Mouse (Mus musculus) large intestine, adult 2 months (tissue): ENCODE measurements around the gene Tiam2. TPM values are rescaled to one million over a fixed set of nuclear protein-coding genes. Genes with fewer than 3 reads are reported as not detected.

Source experiments
- DNase-seq: peaks from one replicate; pipeline ENCODE4 v3.0.0-alpha.2; 2012; ENCODE audit warnings: low read depth, low spot score
- WGBS: fragments of 180-500 bp; shearing (Covaris S2); methylation state at CpG from one replicate; pipeline ENCODE4 v1.1.7; 2018; 5-methylcytosine and 5-hydroxymethylcytosine counted together
- polyA plus RNA-seq: library from polyadenylated mRNA; depleted of rRNA; stranded (reverse); fragments of >200 nt; gene quantifications from 2 replicates; pipeline ENCODE4 v1.2.3, GENCODE M21; 2012; rRNA removed

Tiam2 gene
- polyA plus RNA-seq, 1 experiment: 3.8 TPM

DNA sequence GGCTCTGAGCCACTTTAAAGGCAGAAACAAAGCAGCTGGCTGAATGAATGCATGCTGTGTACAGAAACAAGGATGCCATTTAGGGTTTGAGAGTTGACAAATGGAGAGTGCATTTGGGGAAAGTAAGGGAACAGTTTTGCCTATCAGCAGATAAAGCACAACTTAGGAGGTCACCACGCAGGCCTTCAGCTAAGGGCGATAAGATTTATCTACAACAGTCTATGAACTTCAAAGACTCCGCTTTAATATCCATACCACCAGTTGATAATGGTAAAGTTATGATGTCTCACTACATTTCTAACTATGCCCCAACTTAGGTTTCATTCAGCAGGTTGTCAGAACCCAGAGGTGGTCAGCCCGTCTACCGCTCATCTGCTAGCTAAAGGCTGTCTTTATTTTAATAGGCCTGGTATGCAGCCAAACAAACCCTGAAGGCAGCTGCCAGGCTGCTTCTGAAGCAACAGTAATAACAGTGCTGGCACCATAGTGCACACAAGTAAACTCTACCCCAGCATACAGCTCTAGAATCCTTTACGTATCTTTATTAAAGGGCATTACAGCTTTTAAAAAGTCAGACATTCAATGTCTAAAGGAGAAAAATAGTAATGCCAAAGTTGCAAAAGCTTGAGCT, 201.6 kb downstream of the Tiam2 start:
- DNase-seq: no peak
- WGBS: 89% methylated on average over 6 of the region's 6 CpGs

DNA sequence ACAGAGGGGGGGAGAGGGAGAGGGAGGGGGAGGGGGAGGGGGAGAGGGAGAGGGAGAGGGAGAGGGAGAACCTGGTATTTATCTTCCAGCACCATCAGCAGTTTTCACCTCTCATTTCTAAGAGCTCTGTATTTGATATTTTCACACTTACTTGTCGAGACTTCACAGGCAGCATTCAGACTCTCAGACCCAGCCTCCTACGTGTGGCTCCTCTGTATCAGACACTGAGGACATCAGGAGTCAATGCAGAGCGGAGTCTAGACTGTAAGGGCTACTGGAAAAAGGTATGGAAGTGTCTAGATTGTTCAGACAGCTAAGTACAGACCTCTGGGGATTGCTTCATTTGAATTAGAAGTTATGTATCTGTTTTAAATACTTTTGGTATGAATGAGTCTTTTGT, 203.2 kb downstream of the Tiam2 start:
- no peak for DNase-seq
- WGBS: 77% methylated on average over 3 of the region's 3 CpGs

GRCm38 (mm10) chr17:3530549-3530948, 204.2 kb downstream of the Tiam2 start:
- DNase-seq: no peak
- WGBS: 82% methylated on average over 7 of the region's 7 CpGs

- DNase-seq: no peak
- 64% methylated on average over 1 of the region's 1 CpGs for WGBS
Observed at GRCm38 (mm10) chr17:3531641-3532040, 205.3 kb downstream of the Tiam2 start.

DNA sequence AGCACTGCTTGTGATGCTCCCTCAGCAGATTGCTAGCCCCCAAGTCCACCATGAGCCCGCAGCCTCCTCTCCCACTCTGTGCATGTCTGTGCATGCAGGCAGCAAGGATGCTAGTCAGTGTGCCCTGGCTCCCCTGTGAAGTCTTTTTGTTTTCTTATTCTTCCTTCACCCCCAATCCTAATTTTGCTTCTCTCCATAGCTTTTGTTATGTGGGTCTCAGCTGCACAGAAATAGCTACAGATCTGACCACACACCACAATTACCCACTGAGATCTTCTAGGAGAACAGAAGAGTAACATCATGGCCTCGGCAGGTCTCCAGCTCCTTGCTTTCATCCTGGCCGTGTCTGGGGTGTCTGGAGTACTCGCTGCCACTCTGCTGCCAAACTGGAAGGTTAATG, 205.9 kb downstream of the Tiam2 start, which contains the start of gene Cldn20:
Cldn20 (plus strand) TSS at position 301 of the 400 bp plus-strand sequence.
- WGBS: 93% methylated on average over 4 of the region's 4 CpGs
- no peak for DNase-seq

DNA sequence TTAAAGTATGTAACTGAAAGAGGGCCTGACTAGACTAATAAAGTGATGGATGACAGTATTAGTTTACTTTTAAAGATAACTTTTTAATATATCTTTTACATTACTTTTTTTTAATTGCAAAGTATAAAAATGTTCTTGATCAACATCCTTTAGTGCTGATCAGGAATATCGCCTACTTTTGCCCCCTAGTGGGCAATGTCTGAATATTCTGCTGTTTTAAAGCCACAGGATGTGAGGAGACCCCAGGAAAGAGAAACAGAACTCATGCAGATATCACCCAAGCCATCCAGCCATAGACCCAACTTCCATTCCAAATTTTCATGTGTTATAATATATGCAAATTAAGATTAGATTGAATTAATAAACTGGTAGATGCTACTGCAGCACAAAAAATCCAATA, 207.1 kb downstream of the Tiam2 start:
- 49% methylated on average over 1 of the region's 1 CpGs for WGBS
- DNase-seq: no peak

- no peak for DNase-seq
- WGBS: 98% methylated on average over 2 of the region's 2 CpGs
Observed at GRCm38 (mm10) chr17:3540304-3540703, 213.9 kb downstream of the Tiam2 start.

- DNase-seq: no peak
- WGBS: 83% methylated on average over 5 of the region's 5 CpGs
Observed at GRCm38 (mm10) chr17:3541033-3541432, 214.7 kb downstream of the Tiam2 start.

- DNase-seq: no peak
- WGBS: 59% methylated on average over 7 of the region's 7 CpGs
Observed at GRCm38 (mm10) chr17:3547725-3548124, 221.4 kb downstream of the Tiam2 start.

- DNase-seq: no peak
- WGBS: 43% methylated on average over 1 of the region's 1 CpGs
Observed at GRCm38 (mm10) chr17:3556251-3556650, 229.9 kb downstream of the Tiam2 start.

GRCm38 (mm10) chr17:3557331-3558311, 231.2 kb downstream of the Tiam2 start, which contains the start of gene Tfb1m:
Gene Tfb1m, minus strand, starts transcription at chr17:3557781.
- WGBS: under 1% methylated on average over 60 of the region's 60 CpGs
- DNase-seq: peak; percentile 98

DNA sequence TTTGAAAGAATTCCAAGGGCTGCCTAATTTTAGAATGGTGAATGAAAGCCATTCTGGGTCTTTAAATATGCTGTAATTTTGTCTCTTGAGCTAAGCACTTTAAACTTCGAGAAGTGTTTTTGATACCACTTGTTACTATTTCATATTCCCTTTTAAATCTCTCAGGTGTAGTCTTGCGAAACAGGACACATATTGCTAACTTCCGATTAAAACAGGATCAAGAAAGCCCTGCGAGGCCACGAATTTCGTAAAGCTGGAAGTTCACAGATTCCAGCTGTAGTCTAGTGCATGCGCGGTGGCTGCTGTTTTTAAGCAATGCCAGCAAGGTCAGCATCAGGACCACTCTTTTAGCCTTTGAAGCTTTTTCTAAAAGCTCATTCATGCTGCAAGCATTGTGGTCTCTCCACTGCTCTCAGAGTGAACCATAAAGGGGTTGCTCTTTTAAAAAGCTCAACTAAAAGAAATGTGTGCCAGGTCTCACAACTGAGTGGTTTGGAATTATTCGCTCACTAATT, 232.0 kb downstream of the Tiam2 start:
- DNase-seq: no peak
- 65% methylated on average over 9 of the region's 9 CpGs for WGBS

GRCm38 (mm10) chr17:3560534-3560933, 234.2 kb downstream of the Tiam2 start:
- 70% methylated on average over 3 of the region's 3 CpGs for WGBS
- DNase-seq: no peak

DNA sequence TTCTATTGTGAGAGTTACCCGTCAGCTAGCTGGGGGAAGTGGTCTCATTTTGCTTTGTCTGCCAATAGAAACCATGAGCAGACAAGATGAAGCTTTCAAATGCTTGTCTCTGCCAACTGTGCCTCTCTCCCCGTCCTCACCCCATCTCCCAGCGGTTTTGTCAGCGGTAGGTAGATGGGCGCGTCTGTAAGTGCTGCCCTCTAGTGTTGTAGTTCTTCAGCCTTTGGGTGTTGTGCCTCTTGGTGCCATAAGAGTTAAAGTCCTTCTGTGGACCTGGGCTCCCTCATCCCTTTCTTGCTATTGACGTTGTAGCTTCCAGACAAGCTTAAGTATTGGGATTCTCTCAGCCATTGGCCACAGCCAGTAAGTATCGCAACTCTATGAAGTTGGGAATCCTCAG, 236.0 kb downstream of the Tiam2 start:
- DNase-seq: no peak
- WGBS: 56% methylated on average over 8 of the region's 8 CpGs

- 2% methylated on average over 12 of the region's 12 CpGs for whole genome bisulfite sequencing
Observed at GRCm38 (mm10) chr17:3570876-3571275, 244.5 kb downstream of the Tiam2 start.

More at GRCm38 (mm10) chr17:3570876-3571275, 244.5 kb downstream of the Tiam2 start:
- peak; percentile 47 for DNase-seq

Other genes starting within 250 kb of the Tiam2 start
- gene Scaf8, start 211.6 kb upstream of the Tiam2 start, polyA plus RNA-seq: 9.6 and 15.3 TPM in 2 replicates
- 0.24 and 0.40 TPM in 2 replicates for gene Cldn20, start 206.0 kb downstream of the Tiam2 start, polyA plus RNA-seq
- gene Tfb1m, start 231.2 kb downstream of the Tiam2 start, polyA plus RNA-seq: 1.9 and 2.5 TPM in 2 replicates